Mouse (Mus musculus) CD8-positive naive resting alpha-beta T cell, adult 57 days (primary cell): ENCODE data around the gene Vdac2. TPM values are rescaled to one million over a fixed set of nuclear protein-coding genes. Genes with fewer than 3 reads are reported as not detected.

Experiments
- total RNA-seq: library from RNA; stranded (reverse); gene quantifications from one replicate; pipeline ENCODE4 v1.2.4, GENCODE M21; 2023

The Vdac2 gene
- 112 TPM for total RNA-seq

DNA sequence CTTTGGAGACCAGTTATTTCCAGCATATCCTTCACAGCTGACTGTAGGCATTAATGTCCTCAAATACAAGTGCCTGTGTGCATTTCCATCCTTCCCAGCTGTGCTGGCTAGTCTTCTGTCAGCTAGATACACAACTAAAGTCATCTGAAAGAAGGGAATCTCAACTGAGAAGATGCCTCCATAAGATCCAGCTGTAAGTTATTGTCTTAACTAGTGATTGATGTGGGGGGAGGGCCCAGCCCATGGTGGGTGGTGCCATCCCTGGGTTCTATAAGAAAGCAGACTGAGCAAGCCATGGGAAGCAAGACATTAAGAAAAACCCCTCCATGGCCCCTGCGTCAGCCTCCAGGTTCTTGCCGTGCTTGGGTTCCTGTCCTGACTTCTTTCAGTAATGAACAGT, at the start of gene Vdac2:
TSS of gene Vdac2 (plus strand) at position 301 of the 400 bp plus-strand sequence.

GRCm38 (mm10) chr14:21848166-21849154, 23.4 kb downstream of the Vdac2 start, which contains the start of gene Comtd1:
TSS of gene Comtd1 (minus strand) at chr14:21848977.

Other genes with a start within 250 kb of the Vdac2 start
- gene Dupd1, start 110.7 kb upstream of the Vdac2 start, total RNA-seq, result not detected
- 30.8 TPM for gene Samd8, start 74.7 kb upstream of the Vdac2 start, total RNA-seq
- gene Dusp13, start 74.1 kb upstream of the Vdac2 start, total RNA-seq, result not detected
- 9.3 TPM for gene Comtd1, start 23.7 kb downstream of the Vdac2 start, total RNA-seq
- gene Zfp503, start 164.4 kb downstream of the Vdac2 start, total RNA-seq, result 0.46 TPM
- gene Lrmda, start 194.5 kb downstream of the Vdac2 start, total RNA-seq, result not detected